Mouse (Mus musculus) kidney, adult 2 months (tissue): Measurements from ENCODE around the gene Ap1s3.

Experiments used
- CTCF ChIP-seq: fragments of 200-500 bp; conservative IDR thresholded peaks from 2 replicates; pipeline ENCODE4 v1.5.1; 2011; ENCODE audit warnings: low read depth, mild to moderate bottlenecking, control low read depth, low read length, moderate library complexity, mixed read lengths; ENCODE audit not compliant: insufficient read depth, insufficient read length
- POLR2A ChIP-seq: fragments of 200-500 bp; IDR thresholded peaks from one replicate; pipeline ENCODE4 v1.6.1; 2011; ENCODE audit warnings: low read depth, low read length, control low read depth

- TF ChIP-seq POLR2A = no peak
- TF ChIP-seq CTCF = no peak
Measured at GRCm38 (mm10) chr1:79631521-79631920, 40.3 kb downstream of the Ap1s3 start.
